Mouse (Mus musculus) myocyte (in vitro differentiated cells): ENCODE data around the gene Slc25a3. TPM values are rescaled to one million over a fixed set of nuclear protein-coding genes. Genes with fewer than 3 reads are reported as not detected.
A peak's percentile ranks its signal among the peaks of the same experiment; 100 is the strongest.

Experiments
- H3K27me3 ChIP-seq: one replicate; pipeline ENCODE4 v1.6.1; 2011; ENCODE audit not compliant: control insufficient read depth, insufficient read depth, insufficient read length
- H3K36me3 ChIP-seq: one replicate; pipeline ENCODE4 v1.6.1; 2011; ENCODE audit not compliant: control insufficient read depth, insufficient read depth
- H3K4me2 ChIP-seq: one replicate; pipeline ENCODE4 v1.6.1; 2011; ENCODE audit warnings: low read depth, control low read depth
- H3K4me3 ChIP-seq: one replicate; pipeline ENCODE4 v1.5.1; 2011; ENCODE audit warnings: mild to moderate bottlenecking, control low read depth, moderate library complexity
- H3K79me2 ChIP-seq: one replicate; pipeline ENCODE4 v1.6.1; 2011; ENCODE audit not compliant: control insufficient read depth, insufficient read depth
- H3ac ChIP-seq: one replicate; pipeline ENCODE4 v1.6.1; 2011; ENCODE audit not compliant: control insufficient read depth, insufficient read length
- CEBPB ChIP-seq: IDR thresholded peaks from 2 replicates; pipeline ENCODE4 v1.6.1; 2011; ENCODE audit warnings: mild to moderate bottlenecking, moderate library complexity; ENCODE audit not compliant: poor library complexity, insufficient read depth, severe bottlenecking
- E2F4 ChIP-seq: IDR thresholded peaks from one replicate; pipeline ENCODE4 v1.6.1; 2011; ENCODE audit warnings: mild to moderate bottlenecking, control low read depth, moderate library complexity; ENCODE audit not compliant: insufficient read depth
- MAX ChIP-seq: IDR thresholded peaks from one replicate; pipeline ENCODE4 v1.6.1; 2011; ENCODE audit warnings: low read depth, mild to moderate bottlenecking, control low read depth
- MYOD1 ChIP-seq, 3 experiments: IDR thresholded peaks; one replicate each; pipeline ENCODE4 v1.6.1; 2011; ENCODE audit warnings: control low read depth in 2 of 3, low read depth in 2 of 3, mild to moderate bottlenecking in 2 of 3, moderate library complexity in 1 of 3; ENCODE audit not compliant: insufficient read length in 2 of 3, control insufficient read depth in 1 of 3
- MYOG ChIP-seq, 3 experiments: IDR thresholded peaks; one replicate each; pipeline ENCODE4 v1.6.1; 2011; ENCODE audit warnings: control low read depth in 2 of 3, low read depth in 2 of 3, mild to moderate bottlenecking in 2 of 3; ENCODE audit not compliant: insufficient read length in 2 of 3, control insufficient read depth in 1 of 3, insufficient read depth in 1 of 3
- POLR2A ChIP-seq: IDR thresholded peaks from one replicate; pipeline ENCODE4 v1.6.1; 2011; ENCODE audit warnings: low read depth, mild to moderate bottlenecking, control low read depth, moderate library complexity; ENCODE audit not compliant: insufficient read length
- POLR2AphosphoS2 ChIP-seq: IDR thresholded peaks from one replicate; pipeline ENCODE4 v1.6.1; 2011; ENCODE audit warnings: low read depth, control low read depth; ENCODE audit not compliant: insufficient read length
- REST ChIP-seq: IDR thresholded peaks from one replicate; pipeline ENCODE4 v1.6.1; 2011; ENCODE audit warnings: mild to moderate bottlenecking, control low read depth, moderate library complexity; ENCODE audit not compliant: insufficient read depth, insufficient read length
- SRF ChIP-seq: IDR thresholded peaks from one replicate; pipeline ENCODE4 v1.6.1; 2011; ENCODE audit warnings: low read depth; ENCODE audit not compliant: control insufficient read depth, insufficient read length
- TCF12 ChIP-seq: IDR thresholded peaks from one replicate; pipeline ENCODE4 v1.6.1; 2011; ENCODE audit warnings: mild to moderate bottlenecking, control low read depth; ENCODE audit not compliant: poor library complexity, insufficient read depth, severe bottlenecking
- TCF3 ChIP-seq: IDR thresholded peaks from one replicate; pipeline ENCODE4 v1.6.1; 2011; ENCODE audit warnings: low read depth, control low read depth; ENCODE audit not compliant: insufficient read length
- USF1 ChIP-seq: IDR thresholded peaks from one replicate; pipeline ENCODE4 v1.6.1; 2011; ENCODE audit warnings: low read depth, mild to moderate bottlenecking, control low read depth, moderate library complexity
- polyA plus RNA-seq: library from polyadenylated mRNA; unstranded; fragments of >200 nt; fragmentation: generic; extraction: Trizol; gene quantifications from one replicate; pipeline ENCODE4 v1.2.1, GENCODE M21; 2012; ENCODE audit warnings: missing spikeins

Gene Slc25a3
- polyA plus RNA-seq, 1 experiment: 846 TPM

DNA sequence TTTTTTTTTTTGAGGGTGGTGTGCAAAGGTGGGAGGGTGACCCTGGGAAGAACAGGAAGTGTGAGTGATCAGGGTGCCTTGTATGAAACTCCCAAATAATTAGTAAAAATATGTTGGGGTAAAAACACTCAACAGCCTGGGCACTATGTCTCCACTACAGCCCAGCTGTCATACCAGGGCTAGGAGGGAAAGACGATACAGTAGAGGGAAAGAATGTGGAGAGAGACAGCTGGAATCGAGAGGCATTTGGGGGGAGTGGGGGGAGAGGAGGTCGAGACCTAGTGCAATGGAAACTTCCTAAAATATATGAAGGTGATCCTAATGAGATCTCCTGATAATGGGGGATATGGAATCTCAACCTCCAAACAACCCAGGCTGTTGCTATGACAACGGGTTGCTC is 14.0 kb downstream of the Slc25a3 start:
- peaks cover 22% of the 10 kb centered on the region for H3K36me3 ChIP-seq
- H3K27me3 ChIP-seq: no peaks in the 10 kb centered on the region
- peak overlapping the region; percentile 48 for H3K4me2 ChIP-seq
- H3K79me2 ChIP-seq: no peaks in the 10 kb centered on the region
- no peak overlapping the region for H3ac ChIP-seq
- TF ChIP-seq POLR2AphosphoS2: no peak
- peak in 1 of 3 experiments; percentile 58 for TF ChIP-seq MYOG (IDR thresholded peaks at IDR 0.05; ENCODE audit: control insufficient read depth in 1 of 3, insufficient read depth in 1 of 3, insufficient read length in 2 of 3, low read depth in 2 of 3)
- no peak for TF ChIP-seq POLR2A
- TF ChIP-seq TCF12: peak; percentile 18
- no peak for TF ChIP-seq USF1
- TF ChIP-seq CEBPB: no peak
- TF ChIP-seq MYOD1 (IDR thresholded peaks at IDR 0.05; ENCODE audit: control insufficient read depth in 1 of 3, insufficient read length in 2 of 3, low read depth in 2 of 3): peak in 2 of 3 experiments; percentile 61 to 62
- no peak for TF ChIP-seq TCF3
- H3K4me3 ChIP-seq: no peak overlapping the region

DNA sequence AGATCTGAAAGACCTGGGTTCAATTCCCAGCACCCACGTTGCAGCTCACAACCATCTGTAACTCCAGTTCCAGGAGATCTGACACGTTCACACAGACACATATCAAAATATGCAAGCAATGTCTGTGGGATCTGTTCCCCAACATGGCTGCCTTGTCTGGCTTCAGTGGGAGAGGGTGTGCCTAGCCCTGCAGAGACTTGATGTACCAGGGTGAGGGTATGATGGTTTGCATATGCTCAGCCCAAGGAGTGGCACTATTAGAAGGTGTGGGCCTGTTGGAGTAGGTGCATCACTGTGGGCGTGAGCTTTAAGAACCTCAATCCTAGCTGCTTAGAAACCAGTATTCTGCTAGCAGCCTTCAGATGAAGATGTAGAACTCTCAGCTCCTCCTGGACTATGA is 17.9 kb downstream of the Slc25a3 start:
- no peak overlapping the region for H3ac ChIP-seq
- peaks cover 3% of the 10 kb centered on the region for H3K36me3 ChIP-seq
- no peak overlapping the region for H3K4me3 ChIP-seq
- H3K4me2 ChIP-seq: no peak overlapping the region
- TF ChIP-seq MYOG (IDR thresholded peaks at IDR 0.05; ENCODE audit: control insufficient read depth in 1 of 3, insufficient read depth in 1 of 3, insufficient read length in 2 of 3, low read depth in 2 of 3) (no peak), MYOD1 (IDR thresholded peaks at IDR 0.05; ENCODE audit: control insufficient read depth in 1 of 3, insufficient read length in 2 of 3, low read depth in 2 of 3) (no peak), POLR2A (no peak), MAX (no peak), POLR2AphosphoS2 (no peak), TCF3 (no peak), E2F4 (no peak), REST (no peak), CEBPB (no peak), USF1 (no peak), SRF (no peak)
- H3K27me3 ChIP-seq: no peaks in the 10 kb centered on the region
- H3K79me2 ChIP-seq: no peaks in the 10 kb centered on the region

DNA sequence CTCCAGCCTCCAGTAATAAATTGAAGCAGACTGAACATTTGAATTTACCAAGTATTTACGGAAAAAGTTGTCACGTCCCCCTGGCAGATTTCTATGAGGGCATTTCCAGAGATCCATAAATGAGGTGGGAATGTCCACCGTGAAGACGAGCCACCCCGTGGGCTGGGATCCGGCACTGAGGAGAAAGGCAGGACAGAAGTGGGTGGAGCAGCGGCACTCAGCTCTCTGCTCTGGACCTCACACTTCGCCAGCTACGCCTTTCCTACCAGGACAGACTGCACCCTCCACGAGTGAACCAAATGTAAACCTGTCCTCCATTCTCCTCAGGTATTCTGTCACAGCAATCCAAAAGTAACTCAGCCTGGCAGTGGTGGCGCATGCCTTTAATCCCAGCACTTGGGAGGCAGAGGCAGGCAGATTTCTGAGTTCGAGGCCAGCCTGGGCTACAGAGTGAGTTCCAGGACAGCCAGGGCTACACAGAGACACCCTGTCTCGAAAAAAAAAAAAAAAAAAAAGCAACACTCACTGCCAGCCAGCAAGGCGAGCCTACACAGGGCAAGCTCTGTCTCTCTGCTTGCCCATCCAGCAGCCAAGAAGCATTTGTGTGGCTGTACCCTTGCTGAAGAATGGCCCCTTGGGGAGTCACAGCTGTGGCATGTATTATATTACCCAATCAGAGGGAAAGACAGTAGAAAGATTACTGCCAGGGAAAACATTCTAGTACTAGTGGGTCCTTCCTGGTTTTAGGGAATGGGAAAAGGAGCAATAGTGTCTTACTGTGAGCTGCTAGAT is 20.9 kb downstream of the Slc25a3 start:
- peaks cover 3% of the 10 kb centered on the region for H3K36me3 ChIP-seq
- no peaks in the 10 kb centered on the region for H3K79me2 ChIP-seq
- TF ChIP-seq MYOG (IDR thresholded peaks at IDR 0.05; ENCODE audit: control insufficient read depth in 1 of 3, insufficient read depth in 1 of 3, insufficient read length in 2 of 3, low read depth in 2 of 3) (peak in 1 of 3 experiments; percentile 33), MAX (no peak)
- H3K27me3 ChIP-seq: no peaks in the 10 kb centered on the region
- no peak overlapping the region for H3K4me3 ChIP-seq
- H3K4me2 ChIP-seq: no peak overlapping the region
- no peak overlapping the region for H3ac ChIP-seq

DNA sequence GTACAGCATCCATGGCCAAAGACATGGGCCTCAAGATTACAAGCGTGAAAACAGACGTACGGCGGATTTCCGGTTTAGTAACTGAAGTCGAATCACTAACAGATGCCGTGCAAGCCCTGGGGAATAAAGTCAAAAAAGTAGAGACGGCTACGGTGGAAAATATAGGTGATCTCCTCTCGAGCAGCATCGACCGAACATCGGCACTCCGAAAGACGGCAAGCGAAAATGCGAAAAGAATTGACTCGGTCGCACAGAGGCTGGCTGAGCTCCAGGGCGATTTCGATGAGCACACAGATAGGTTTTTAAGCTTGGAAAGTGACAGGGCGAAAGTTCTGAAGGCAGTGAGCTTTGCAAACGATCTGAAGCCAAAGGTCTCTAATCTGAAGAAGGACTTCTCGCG is 21.9 kb downstream of the Slc25a3 start:
- H3K79me2 ChIP-seq: no peaks in the 10 kb centered on the region
- H3K27me3 ChIP-seq: no peaks in the 10 kb centered on the region
- H3K4me3 ChIP-seq: no peak overlapping the region
- TF ChIP-seq REST: no peak
- TF ChIP-seq POLR2A: no peak
- no peak for TF ChIP-seq POLR2AphosphoS2
- no peak for TF ChIP-seq TCF3
- TF ChIP-seq SRF: no peak
- no peak for TF ChIP-seq MYOD1 (IDR thresholded peaks at IDR 0.05; ENCODE audit: control insufficient read depth in 1 of 3, insufficient read length in 2 of 3, low read depth in 2 of 3)
- no peak for TF ChIP-seq USF1
- TF ChIP-seq TCF12: no peak
- H3ac ChIP-seq: no peak overlapping the region
- H3K36me3 ChIP-seq: peaks cover 3% of the 10 kb centered on the region
- H3K4me2 ChIP-seq: no peak overlapping the region

DNA sequence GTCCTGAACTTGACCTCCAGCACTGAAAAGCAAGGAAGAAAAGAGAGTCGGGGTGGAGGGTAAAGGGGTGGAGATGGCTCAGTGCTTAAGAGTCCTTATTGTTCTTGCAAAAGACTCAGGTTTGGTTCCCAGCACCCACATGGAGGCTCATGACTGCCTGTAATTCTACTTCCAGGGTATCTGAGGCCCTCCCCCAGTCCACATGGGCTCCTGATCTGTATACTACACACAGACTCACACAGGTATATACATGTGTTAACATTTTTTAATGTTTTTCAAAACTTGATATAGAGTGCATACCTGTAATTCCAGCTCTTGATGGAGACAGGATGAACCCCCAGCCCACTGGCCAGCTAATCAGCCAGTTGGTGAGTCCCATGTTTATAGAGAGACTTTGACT is 23.8 kb downstream of the Slc25a3 start:
- Histone ChIP-seq H3K36me3 (peaks cover 3% of the 10 kb centered on the region), H3K4me3 (no peak overlapping the region), H3ac (no peak overlapping the region), H3K4me2 (no peak overlapping the region), H3K27me3 (no peaks in the 10 kb centered on the region), H3K79me2 (no peaks in the 10 kb centered on the region)
- no peak for TF ChIP-seq MYOG (IDR thresholded peaks at IDR 0.05; ENCODE audit: control insufficient read depth in 1 of 3, insufficient read depth in 1 of 3, insufficient read length in 2 of 3, low read depth in 2 of 3)
- TF ChIP-seq CEBPB: no peak
- no peak for TF ChIP-seq TCF3
- TF ChIP-seq POLR2A: no peak
- TF ChIP-seq E2F4: no peak
- TF ChIP-seq TCF12: no peak
- TF ChIP-seq USF1: no peak
- no peak for TF ChIP-seq SRF
- TF ChIP-seq MAX: no peak
- TF ChIP-seq MYOD1 (IDR thresholded peaks at IDR 0.05; ENCODE audit: control insufficient read depth in 1 of 3, insufficient read length in 2 of 3, low read depth in 2 of 3): no peak
- no peak for TF ChIP-seq POLR2AphosphoS2
- TF ChIP-seq REST: no peak
